Mouse (Mus musculus): ENCODE results near the gene Ift22. TPM values are rescaled to one million over a fixed set of nuclear protein-coding genes. Genes with fewer than 3 reads are reported as not detected.
"Not testable (repeated sequence)": the region's sequence is repeated elsewhere in the genome, so short reads cannot be mapped to it uniquely, and the experiment has no call there.

The Ift22 gene
- polyA plus RNA-seq, 1 experiment from 2014 or later = 28.5 TPM

- Histone ChIP-seq H3K4me2 (no peak overlapping the region), H3K4me3 (ENCODE audit: low read depth, low read length) (no peak overlapping the region), H3K9me3 (ENCODE audit: control insufficient read depth, low read length) (no peaks in the 10 kb centered on the region), H3K36me3 (ENCODE audit: control insufficient read depth, insufficient read depth, low read length) (no peaks in the 10 kb centered on the region), H3K27ac (ENCODE audit: low read depth, low read length) (no peak overlapping the region), H3K27me3 (replicated peaks; ENCODE audit: control insufficient read depth, insufficient read depth, low read length) (no peaks in the 10 kb centered on the region), H3K4me1 (replicated peaks; ENCODE audit: control insufficient read depth, insufficient read depth, low read length) (no peaks in the 10 kb centered on the region), H3K9ac (ENCODE audit: low read depth, low read length) (no peak overlapping the region)
- ATAC-seq (replicated peaks; ENCODE audit: low FRiP score) (no peak), DNase-seq (ENCODE audit: low spot score) (no peak)
- WGBS = 84% methylated on average over 6 of the region's 6 CpGs
These were observed 28.8 kb downstream of the Ift22 start for GRCm38 (mm10) chr5:136936750-136937149.

- Histone ChIP-seq H3K27ac (ENCODE audit: low read depth, low read length) (no peak overlapping the region), H3K4me2 (no peak overlapping the region), H3K9ac (ENCODE audit: low read depth, low read length) (no peak overlapping the region), H3K9me3 (ENCODE audit: control insufficient read depth, low read length) (no peaks in the 10 kb centered on the region), H3K27me3 (replicated peaks; ENCODE audit: control insufficient read depth, insufficient read depth, low read length) (no peaks in the 10 kb centered on the region), H3K36me3 (ENCODE audit: control insufficient read depth, insufficient read depth, low read length) (no peaks in the 10 kb centered on the region), H3K4me3 (ENCODE audit: low read depth, low read length) (no peak overlapping the region), H3K4me1 (replicated peaks; ENCODE audit: control insufficient read depth, insufficient read depth, low read length) (0 out of 2 replicates have a peak, but pooled peaks cover 2% of the 10 kb centered on the region)
- ATAC-seq (replicated peaks; ENCODE audit: low FRiP score) (no peak), DNase-seq (ENCODE audit: low spot score) (no peak)
- WGBS = 78% methylated on average over 5 of the region's 5 CpGs
These were observed 29.7 kb downstream of the Ift22 start for GRCm38 (mm10) chr5:136937621-136938020.

GRCm38 (mm10) chr5:136939284-136939683 is 31.3 kb downstream of the Ift22 start:
- Histone ChIP-seq H3K36me3 (ENCODE audit: control insufficient read depth, insufficient read depth, low read length) (no peaks in the 10 kb centered on the region), H3K27ac (ENCODE audit: low read depth, low read length) (no peak overlapping the region), H3K27me3 (replicated peaks; ENCODE audit: control insufficient read depth, insufficient read depth, low read length) (no peaks in the 10 kb centered on the region), H3K9me3 (ENCODE audit: control insufficient read depth, low read length) (no peaks in the 10 kb centered on the region), H3K4me1 (replicated peaks; ENCODE audit: control insufficient read depth, insufficient read depth, low read length) (0 out of 2 replicates have a peak, but pooled peaks cover 2% of the 10 kb centered on the region), H3K9ac (ENCODE audit: low read depth, low read length) (no peak overlapping the region), H3K4me3 (ENCODE audit: low read depth, low read length) (no peak overlapping the region), H3K4me2 (no peak overlapping the region)
- DNase-seq (ENCODE audit: low spot score) (no peak), ATAC-seq (replicated peaks; ENCODE audit: low FRiP score) (no peak)
- WGBS = 57% methylated on average over 7 of the region's 7 CpGs

- not testable (repeated sequence) for H3K36me3 ChIP-seq (ENCODE audit: control insufficient read depth, insufficient read depth, low read length); H3K4me3 ChIP-seq (ENCODE audit: low read depth, low read length); H3K9me3 ChIP-seq (ENCODE audit: control insufficient read depth, low read length); DNase-seq (ENCODE audit: low spot score); H3K9ac ChIP-seq (ENCODE audit: low read depth, low read length); H3K4me1 ChIP-seq (replicated peaks; ENCODE audit: control insufficient read depth, insufficient read depth, low read length); ATAC-seq (replicated peaks; ENCODE audit: low FRiP score); H3K27ac ChIP-seq (ENCODE audit: low read depth, low read length); H3K27me3 ChIP-seq (replicated peaks; ENCODE audit: control insufficient read depth, insufficient read depth, low read length); H3K4me2 ChIP-seq
- 80% methylated on average over 6 of the region's 6 CpGs for WGBS
These were observed 32.1 kb downstream of the Ift22 start for GRCm38 (mm10) chr5:136940029-136940428.

- ATAC-seq (replicated peaks; ENCODE audit: low FRiP score) (no peak), DNase-seq (ENCODE audit: low spot score) (no peak)
- no peak overlapping the region for H3K4me2 ChIP-seq
- H3K27me3 ChIP-seq (replicated peaks; ENCODE audit: control insufficient read depth, insufficient read depth, low read length) = no peaks in the 10 kb centered on the region
- no peak overlapping the region for H3K9ac ChIP-seq (ENCODE audit: low read depth, low read length)
- H3K27ac ChIP-seq (ENCODE audit: low read depth, low read length) = no peak overlapping the region
- H3K4me1 ChIP-seq (replicated peaks; ENCODE audit: control insufficient read depth, insufficient read depth, low read length) = 0 out of 2 replicates have a peak, but pooled peaks cover 2% of the 10 kb centered on the region
- WGBS = 87% methylated on average over 12 of the region's 12 CpGs
- H3K36me3 ChIP-seq (ENCODE audit: control insufficient read depth, insufficient read depth, low read length) = no peaks in the 10 kb centered on the region
- no peaks in the 10 kb centered on the region for H3K9me3 ChIP-seq (ENCODE audit: control insufficient read depth, low read length)
- no peak overlapping the region for H3K4me3 ChIP-seq (ENCODE audit: low read depth, low read length)
These were observed 33.1 kb downstream of the Ift22 start for GRCm38 (mm10) chr5:136940845-136941560.

GRCm38 (mm10) chr5:136942781-136943180 is 34.8 kb downstream of the Ift22 start:
- ATAC-seq (replicated peaks; ENCODE audit: low FRiP score) (no peak), DNase-seq (ENCODE audit: low spot score) (no peak)
- Histone ChIP-seq H3K27me3 (replicated peaks; ENCODE audit: control insufficient read depth, insufficient read depth, low read length) (no peaks in the 10 kb centered on the region), H3K4me1 (replicated peaks; ENCODE audit: control insufficient read depth, insufficient read depth, low read length) (0 out of 2 replicates have a peak, but pooled peaks cover 2% of the 10 kb centered on the region), H3K4me3 (ENCODE audit: low read depth, low read length) (no peak overlapping the region), H3K9me3 (ENCODE audit: control insufficient read depth, low read length) (no peaks in the 10 kb centered on the region), H3K36me3 (ENCODE audit: control insufficient read depth, insufficient read depth, low read length) (no peaks in the 10 kb centered on the region), H3K27ac (ENCODE audit: low read depth, low read length) (no peak overlapping the region), H3K4me2 (no peak overlapping the region), H3K9ac (ENCODE audit: low read depth, low read length) (no peak overlapping the region)
- WGBS = 72% methylated on average over 3 of the region's 3 CpGs

- Histone ChIP-seq H3K4me2 (no peak overlapping the region), H3K9ac (ENCODE audit: low read depth, low read length) (no peak overlapping the region), H3K27ac (ENCODE audit: low read depth, low read length) (no peak overlapping the region), H3K4me1 (replicated peaks; ENCODE audit: control insufficient read depth, insufficient read depth, low read length) (0 out of 2 replicates have a peak, but pooled peaks cover 2% of the 10 kb centered on the region), H3K36me3 (ENCODE audit: control insufficient read depth, insufficient read depth, low read length) (no peaks in the 10 kb centered on the region), H3K27me3 (replicated peaks; ENCODE audit: control insufficient read depth, insufficient read depth, low read length) (no peaks in the 10 kb centered on the region), H3K4me3 (ENCODE audit: low read depth, low read length) (no peak overlapping the region), H3K9me3 (ENCODE audit: control insufficient read depth, low read length) (no peaks in the 10 kb centered on the region)
- DNase-seq (ENCODE audit: low spot score) (no peak), ATAC-seq (replicated peaks; ENCODE audit: low FRiP score) (no peak)
- WGBS = 75% methylated on average over 2 of the region's 2 CpGs
These were observed 35.4 kb downstream of the Ift22 start for GRCm38 (mm10) chr5:136943382-136943781.

- Histone ChIP-seq H3K27ac (ENCODE audit: low read depth, low read length) (no peak overlapping the region), H3K9ac (ENCODE audit: low read depth, low read length) (no peak overlapping the region), H3K4me2 (no peak overlapping the region), H3K4me3 (ENCODE audit: low read depth, low read length) (no peak overlapping the region), H3K27me3 (replicated peaks; ENCODE audit: control insufficient read depth, insufficient read depth, low read length) (no peaks in the 10 kb centered on the region), H3K4me1 (replicated peaks; ENCODE audit: control insufficient read depth, insufficient read depth, low read length) (0 out of 2 replicates have a peak, but pooled peaks cover 2% of the 10 kb centered on the region), H3K36me3 (ENCODE audit: control insufficient read depth, insufficient read depth, low read length) (no peaks in the 10 kb centered on the region), H3K9me3 (ENCODE audit: control insufficient read depth, low read length) (no peaks in the 10 kb centered on the region)
- ATAC-seq (replicated peaks; ENCODE audit: low FRiP score) = no peak
- WGBS = 75% methylated on average over 12 of the region's 12 CpGs
- no peak for DNase-seq (ENCODE audit: low spot score)
These were observed 37.1 kb downstream of the Ift22 start for GRCm38 (mm10) chr5:136945084-136945483.

- Histone ChIP-seq H3K27me3 (replicated peaks; ENCODE audit: control insufficient read depth, insufficient read depth, low read length) (no peaks in the 10 kb centered on the region), H3K27ac (ENCODE audit: low read depth, low read length) (no peak overlapping the region), H3K4me3 (ENCODE audit: low read depth, low read length) (no peak overlapping the region), H3K9ac (ENCODE audit: low read depth, low read length) (no peak overlapping the region), H3K4me1 (replicated peaks; ENCODE audit: control insufficient read depth, insufficient read depth, low read length) (no peaks in the 10 kb centered on the region), H3K36me3 (ENCODE audit: control insufficient read depth, insufficient read depth, low read length) (no peaks in the 10 kb centered on the region), H3K9me3 (ENCODE audit: control insufficient read depth, low read length) (no peaks in the 10 kb centered on the region), H3K4me2 (no peak overlapping the region)
- no peak for ATAC-seq (replicated peaks; ENCODE audit: low FRiP score)
- no peak for DNase-seq (ENCODE audit: low spot score)
These were observed 39.9 kb downstream of the Ift22 start for GRCm38 (mm10) chr5:136947874-136948273.
